Mouse (Mus musculus) midbrain, embryonic 16.5 days (tissue): ENCODE measurements around the gene Kcng4. TPM values are rescaled to one million over a fixed set of nuclear protein-coding genes. Genes with fewer than 3 reads are reported as not detected.

Experiments
- ATAC-seq: fragments of 200-750 bp; cut with Nextera tagmentation; 2 replicates; pipeline ENCODE4 v1.8.0; 2017; ENCODE audit warnings: moderate TSS enrichment
- H3K27ac ChIP-seq: fragments of 300-500 bp; sonication (generic); 2 replicates; pipeline ENCODE4 v1.5.1; 2014; ENCODE audit warnings: mild to moderate bottlenecking, low read length, mixed read lengths
- H3K27me3 ChIP-seq: fragments of 300-500 bp; sonication (generic); 2 replicates; pipeline ENCODE4 v1.6.1; 2014; ENCODE audit warnings: low read depth, low read length, mixed read lengths; ENCODE audit not compliant: control insufficient read depth, insufficient read depth
- H3K36me3 ChIP-seq: fragments of 300-500 bp; sonication (generic); 2 replicates; pipeline ENCODE4 v1.6.1; 2014; ENCODE audit warnings: mild to moderate bottlenecking, low read length, moderate library complexity, mixed read lengths; ENCODE audit not compliant: control insufficient read depth, insufficient read depth
- H3K4me1 ChIP-seq: fragments of 300-500 bp; sonication (generic); 2 replicates; pipeline ENCODE4 v1.6.1; 2014; ENCODE audit warnings: mild to moderate bottlenecking, low read length, mixed read lengths; ENCODE audit not compliant: control insufficient read depth, insufficient read depth
- H3K4me2 ChIP-seq: fragments of 300-500 bp; sonication (generic); 2 replicates; pipeline ENCODE4 v1.6.1; 2014; ENCODE audit warnings: mild to moderate bottlenecking, low read length, mixed read lengths
- H3K4me3 ChIP-seq: fragments of 300-500 bp; sonication (generic); 2 replicates; pipeline ENCODE4 v1.5.1; 2014; ENCODE audit warnings: low read depth, mild to moderate bottlenecking, low read length, moderate library complexity, mixed read lengths
- H3K9ac ChIP-seq: fragments of 300-500 bp; sonication (generic); 2 replicates; pipeline ENCODE4 v1.6.1; 2014; ENCODE audit warnings: low read depth, low read length, mixed read lengths
- H3K9me3 ChIP-seq: fragments of 300-500 bp; sonication (generic); replicated peaks from 2 replicates; pipeline ENCODE4 v1.6.1; 2014; ENCODE audit warnings: mild to moderate bottlenecking, low read length, mixed read lengths; ENCODE audit not compliant: control insufficient read depth, poor library complexity, severe bottlenecking
- WGBS: fragments of 180-500 bp; shearing (Covaris S2); extraction: QIAGEN DNeasy Blood & Tissue Kit; methylation state at CpG from one replicate; pipeline ENCODE4 v1.1.7; 2014; 5-methylcytosine and 5-hydroxymethylcytosine counted together
- polyA plus RNA-seq: library from polyadenylated mRNA; unstranded; fragments of >200 nt; fragmentation: Nextera tagmentation; extraction: Ambion mirVana; gene quantifications from 2 replicates; pipeline ENCODE4 v1.2.1, GENCODE M21; 2015

The Kcng4 gene
- polyA plus RNA-seq, 1 experiment from 2014 or later = 0.26 TPM

GRCm38 (mm10) chr8:119588321-119588720 is 47.2 kb downstream of the Kcng4 start:
- no peak overlapping the region for H3K4me2 ChIP-seq
- ATAC-seq = no peak
- H3K27me3 ChIP-seq = no peaks in the 10 kb centered on the region
- 69% methylated on average over 4 of the region's 4 CpGs for WGBS
- no peak overlapping the region for H3K4me3 ChIP-seq
- no peak overlapping the region for H3K9ac ChIP-seq
- H3K27ac ChIP-seq = no peak overlapping the region
- H3K36me3 ChIP-seq = no peaks in the 10 kb centered on the region
- peaks cover 4% of the 10 kb centered on the region; the same call in 1 of the 2 replicates for H3K4me1 ChIP-seq
- no peaks in the 10 kb centered on the region for H3K9me3 ChIP-seq

- Histone ChIP-seq H3K9ac (peak overlapping the region; percentile 56; the same call in 1 of the 2 replicates), H3K27me3 (no peaks in the 10 kb centered on the region), H3K4me3 (peak overlapping the region; percentile 31), H3K4me1 (peaks cover 4% of the 10 kb centered on the region; the same call in 1 of the 2 replicates), H3K36me3 (no peaks in the 10 kb centered on the region), H3K4me2 (peak overlapping the region; percentile 55), H3K9me3 (no peaks in the 10 kb centered on the region), H3K27ac (no peak overlapping the region)
- ATAC-seq = no peak
- 24% methylated on average over 24 of the region's 24 CpGs for WGBS
Observed at GRCm38 (mm10) chr8:119585901-119586300, 49.6 kb downstream of the Kcng4 start.

- Histone ChIP-seq H3K9ac (no peak overlapping the region), H3K4me2 (no peak overlapping the region), H3K27me3 (0 out of 2 replicates have a peak, but pooled peaks cover 2% of the 10 kb centered on the region), H3K4me1 (no peaks in the 10 kb centered on the region), H3K9me3 (no peaks in the 10 kb centered on the region), H3K4me3 (no peak overlapping the region), H3K36me3 (no peaks in the 10 kb centered on the region), H3K27ac (no peak overlapping the region)
- WGBS = 94% methylated on average over 5 of the region's 5 CpGs
- no peak for ATAC-seq
Observed at GRCm38 (mm10) chr8:119580441-119581161, 54.9 kb downstream of the Kcng4 start.

- Histone ChIP-seq H3K4me3 (no peak overlapping the region), H3K4me2 (no peak overlapping the region), H3K9ac (no peak overlapping the region), H3K27me3 (0 out of 2 replicates have a peak, but pooled peaks cover 2% of the 10 kb centered on the region), H3K36me3 (no peaks in the 10 kb centered on the region), H3K27ac (no peak overlapping the region), H3K4me1 (peaks cover under 1% of the 10 kb centered on the region; the same call in 1 of the 2 replicates), H3K9me3 (no peaks in the 10 kb centered on the region)
- no peak for ATAC-seq
- WGBS = 49% methylated on average over 13 of the region's 13 CpGs
Observed at GRCm38 (mm10) chr8:119579096-119579495, 56.4 kb downstream of the Kcng4 start.

GRCm38 (mm10) chr8:119575366-119575726 is 60.1 kb downstream of the Kcng4 start:
- Histone ChIP-seq H3K4me3 (peak overlapping the region; percentile 91), H3K27me3 (0 out of 2 replicates have a peak, but pooled peaks cover 2% of the 10 kb centered on the region), H3K27ac (no peak overlapping the region), H3K9ac (peak overlapping the region; percentile 87), H3K4me1 (peaks cover 18% of the 10 kb centered on the region), H3K9me3 (no peaks in the 10 kb centered on the region), H3K36me3 (no peaks in the 10 kb centered on the region), H3K4me2 (peak overlapping the region; percentile 79)
- no peak; the same call in 1 of the 2 replicates for ATAC-seq
- 2% methylated on average over 16 of the region's 16 CpGs for WGBS

GRCm38 (mm10) chr8:119574437-119575365 is 60.8 kb downstream of the Kcng4 start, which contains the start of the genes Hsdl1 and Dnaaf1:
Gene Hsdl1, minus strand, starts transcription at chr8:119575183.
Gene Dnaaf1, plus strand, starts transcription at chr8:119575235.
- H3K4me1 ChIP-seq = peaks cover 18% of the 10 kb centered on the region
- H3K36me3 ChIP-seq = no peaks in the 10 kb centered on the region
- no peaks in the 10 kb centered on the region for H3K9me3 ChIP-seq
- 0 out of 2 replicates have a peak, but pooled peaks cover 2% of the 10 kb centered on the region for H3K27me3 ChIP-seq
- WGBS = under 1% methylated on average over 86 of the region's 97 CpGs
- ATAC-seq = peak; percentile 89
- H3K27ac ChIP-seq = peak within 1 kb of the TSS; percentile 82
- peak within 1 kb of the TSS; percentile 88 for H3K4me2 ChIP-seq
- peak within 1 kb of the TSS; percentile 87 for H3K9ac ChIP-seq
- peak within 1 kb of the TSS; percentile 91 for H3K4me3 ChIP-seq

Other genes with a start within 250 kb of the Kcng4 start
- 13.9 and 15.0 TPM in 2 replicates for gene Mlycd, start 240.8 kb downstream of the Kcng4 start, polyA plus RNA-seq
- 0.45 TPM in 2 replicates for gene Osgin1, start 201.6 kb downstream of the Kcng4 start, polyA plus RNA-seq
- gene Necab2, start 189.0 kb downstream of the Kcng4 start, polyA plus RNA-seq = 65.7 and 85.9 TPM in 2 replicates
- gene Slc38a8, start 134.0 kb downstream of the Kcng4 start, polyA plus RNA-seq = 0.12 TPM in 1 of 2 replicates, not detected in the other
- gene Mbtps1, start 76.9 kb downstream of the Kcng4 start, polyA plus RNA-seq = 51.4 and 61.3 TPM in 2 replicates
- 197 and 206 TPM in 2 replicates for gene Hsdl1, start 60.5 kb downstream of the Kcng4 start, polyA plus RNA-seq
- 0.75 and 0.83 TPM in 2 replicates for gene Dnaaf1, start 60.4 kb downstream of the Kcng4 start, polyA plus RNA-seq
- 14.3 and 14.6 TPM in 2 replicates for gene Taf1c, start 30.5 kb downstream of the Kcng4 start, polyA plus RNA-seq
- 0.10 and 0.19 TPM in 2 replicates for gene Adad2, start 22.9 kb downstream of the Kcng4 start, polyA plus RNA-seq
- 6.0 and 6.3 TPM in 2 replicates for gene Wfdc1, start 30.7 kb upstream of the Kcng4 start, polyA plus RNA-seq
- 0.18 and 0.20 TPM in 2 replicates for gene Atp2c2, start 64.3 kb upstream of the Kcng4 start, polyA plus RNA-seq
- gene Tldc1, start 142.7 kb upstream of the Kcng4 start, polyA plus RNA-seq = 10.9 and 12.2 TPM in 2 replicates
- 126 and 139 TPM in 2 replicates for gene Cotl1, start 204.9 kb upstream of the Kcng4 start, polyA plus RNA-seq
- gene Klhl36, start 226.6 kb upstream of the Kcng4 start, polyA plus RNA-seq = 16.6 and 18.5 TPM in 2 replicates